Mouse (Mus musculus): ENCODE measurements around the gene Klhl41.

GRCm38 (mm10) chr2:69663827-69664476, 6.0 kb upstream of the Klhl41 start:
- no peak for TF ChIP-seq CTCF (IDR thresholded peaks at IDR 0.05; ENCODE audit: extremely low read depth, insufficient read depth, insufficient read length, insufficient replicate concordance)
- no peak for TF ChIP-seq POLR2A (IDR thresholded peaks at IDR 0.05; ENCODE audit: low read depth, low read length)
